Mouse (Mus musculus) layer of hippocampus, postnatal 10 days (tissue): ENCODE measurements around the gene Tbccd1. TPM values are rescaled to one million over a fixed set of nuclear protein-coding genes. Genes with fewer than 3 reads are reported as not detected.

ENCODE experiments used
- DNase-seq, 2 experiments: peaks; one replicate each; pipeline ENCODE4 v3.0.0; 2021; ENCODE audit warnings: low spot score in 2 of 2
- long read RNA-seq: library from polyadenylated mRNA; stranded (forward); transcript quantifications from one replicate; pipeline ENCODE4 v2.0.0, GENCODE M21; 2023
- total RNA-seq, 2 experiments: library from RNA; stranded (reverse); gene quantifications; 2 replicates each; pipeline ENCODE4 v1.2.3; 2021

Gene Tbccd1
- 10 to 100 TPM; 12.2 to 14.4 TPM for total RNA-seq
- long read RNA-seq, partial matches to known transcripts: 7 of 13 reads
- long read RNA-seq, other reads (novel, unspliced or antisense): 4 of 13 reads

DNA sequence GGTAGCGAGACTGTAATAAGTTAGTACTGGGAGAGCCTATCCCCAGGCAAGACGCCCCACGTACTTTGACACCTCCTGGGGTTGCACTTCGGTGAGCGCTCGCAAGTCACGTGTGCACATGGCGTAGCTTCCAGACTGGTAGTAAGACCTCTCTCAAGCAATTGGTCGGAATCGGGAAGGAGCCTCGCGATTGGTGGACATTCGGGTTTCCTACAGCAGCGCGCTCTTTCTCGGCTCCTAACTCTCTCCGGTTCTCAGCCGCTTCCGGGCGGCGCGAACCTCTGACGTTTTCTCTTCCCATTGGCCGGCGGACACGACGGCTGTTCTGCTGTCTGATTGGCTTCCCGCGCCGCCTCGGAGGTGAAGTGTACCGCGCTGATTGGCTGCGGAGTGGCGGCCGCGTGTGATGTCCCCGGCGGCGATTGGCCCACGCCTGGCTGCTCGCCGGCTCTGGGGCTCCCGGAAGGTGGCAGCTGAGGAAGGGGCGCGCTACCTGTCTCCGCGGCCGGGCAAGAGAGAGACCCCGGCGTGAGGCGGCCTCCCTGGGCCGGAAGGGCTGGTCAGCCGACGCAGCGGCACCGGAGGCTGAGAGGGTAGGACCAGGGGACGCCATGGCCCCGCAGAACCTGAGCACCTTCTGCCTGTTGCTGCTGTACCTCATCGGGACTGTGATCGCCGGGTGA lies at the start of gene Tbccd1, which contains the start of gene Dnajb11:
Gene Tbccd1, minus strand, starts transcription at position 239 of the 683 bp plus-strand sequence.
Gene Dnajb11, plus strand, starts transcription at position 415 of the 683 bp plus-strand sequence.
- DNase-seq: peak; percentile 98 to 99

DNA sequence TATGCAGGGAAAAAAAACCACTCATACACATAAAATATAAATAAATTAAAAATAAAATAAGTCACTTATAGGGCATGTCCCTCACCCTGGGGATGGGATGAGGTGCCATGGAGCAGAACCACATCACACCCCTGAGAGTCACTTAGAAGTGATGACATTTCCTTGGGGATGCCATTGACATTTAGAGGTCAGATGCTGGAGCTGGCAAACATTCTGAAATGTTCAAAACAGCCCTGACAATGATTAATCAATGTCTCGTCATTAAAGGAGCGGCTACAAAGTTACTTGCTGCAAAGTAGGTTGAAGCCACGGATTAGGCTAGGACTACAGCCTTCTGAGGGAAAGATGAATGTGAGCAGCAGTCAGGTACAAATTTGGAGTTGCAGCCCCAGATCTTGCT lies 43.9 kb upstream of the Tbccd1 start:
- DNase-seq: no peak

DNA sequence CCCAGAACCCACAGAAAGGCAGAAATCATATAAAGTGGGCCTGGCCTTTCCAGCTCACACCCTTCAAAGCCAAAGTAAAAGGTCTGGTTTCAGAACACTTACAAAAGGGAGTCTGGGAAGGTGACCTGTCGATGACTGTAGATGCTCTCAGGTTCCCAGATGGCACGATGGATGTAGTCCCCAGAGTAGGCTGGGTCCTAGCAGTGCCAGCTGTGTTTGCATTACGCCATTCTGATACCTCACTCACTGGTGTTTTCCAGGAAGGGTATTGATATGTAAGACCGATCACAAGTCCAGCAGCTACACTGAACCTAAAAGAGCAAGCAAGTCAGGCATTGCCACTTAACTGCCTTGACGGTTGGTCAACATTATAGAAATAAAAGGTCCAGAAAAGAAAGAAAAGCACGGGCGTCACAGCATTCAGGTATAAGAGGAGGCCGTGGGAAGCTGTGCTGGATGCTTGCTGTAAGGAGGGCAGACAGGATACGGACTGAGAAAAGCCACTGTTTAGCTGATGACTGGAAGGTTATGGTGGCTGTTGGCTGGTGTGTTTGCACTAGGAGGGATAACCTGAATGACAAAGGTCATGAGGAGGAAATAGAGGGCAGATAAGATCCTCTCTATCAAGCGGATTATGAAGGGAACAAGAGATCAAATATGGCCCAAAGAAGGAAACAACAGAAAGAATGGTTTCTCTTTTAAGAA lies 42.5 kb upstream of the Tbccd1 start:
- no peak for DNase-seq

DNA sequence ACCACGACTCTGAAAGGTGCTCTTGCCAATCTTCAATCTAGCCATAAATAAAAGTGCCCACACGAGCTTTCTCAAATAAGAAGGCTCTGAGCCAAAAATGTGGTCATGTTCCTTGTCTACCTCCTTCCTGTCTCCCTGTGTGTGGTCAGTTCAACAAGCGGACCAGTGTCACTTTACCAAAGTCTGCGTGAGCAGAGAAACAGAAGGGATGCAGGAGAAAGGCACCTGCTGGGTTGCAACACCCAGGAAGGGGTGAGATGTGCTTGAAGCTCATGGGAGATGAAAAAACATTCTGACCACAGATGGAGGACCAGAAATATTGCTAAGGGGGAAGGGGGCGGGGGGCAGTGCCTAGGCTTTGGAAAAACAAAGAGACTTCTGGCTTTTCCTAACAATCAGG lies 41.9 kb upstream of the Tbccd1 start:
- no peak for DNase-seq

DNA sequence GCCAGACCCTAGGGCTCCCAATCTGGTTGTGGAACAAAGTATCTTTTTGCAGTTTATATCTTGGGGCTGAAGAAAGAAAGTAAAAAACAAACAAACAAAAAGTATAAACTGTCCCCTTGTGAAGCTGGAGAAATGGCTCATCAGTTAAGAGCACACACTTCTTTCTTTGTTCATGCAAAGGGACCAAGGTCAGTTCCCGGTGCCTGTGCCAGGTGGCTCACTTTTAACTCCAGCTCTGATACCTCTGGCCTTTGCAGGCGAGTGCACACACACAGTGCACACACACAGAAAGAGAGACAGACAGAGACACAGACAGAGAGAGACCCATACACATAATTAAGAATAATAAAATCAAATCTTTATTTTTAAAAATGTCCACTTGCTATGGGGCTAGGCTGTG lies 39.1 kb upstream of the Tbccd1 start:
- DNase-seq: no peak

DNA sequence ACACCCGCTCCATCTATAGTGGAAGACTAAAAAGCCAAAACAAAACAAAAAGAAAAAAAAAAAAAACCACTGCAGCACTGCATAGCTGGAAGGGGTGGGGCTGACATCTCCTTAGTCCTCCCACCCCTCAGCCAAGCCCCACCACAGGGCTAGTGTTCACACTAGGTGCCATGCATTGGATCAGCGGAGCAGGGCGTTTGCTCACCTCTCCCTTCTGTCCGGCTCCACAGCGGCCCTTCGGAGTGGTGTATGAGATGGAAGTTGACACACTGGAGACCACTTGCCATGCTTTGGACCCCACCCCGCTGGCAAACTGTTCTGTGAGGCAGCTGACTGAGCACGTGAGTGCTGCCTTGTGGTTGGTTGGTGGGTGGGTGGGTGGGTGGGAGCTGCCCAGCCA lies 36.6 kb upstream of the Tbccd1 start:
- no peak for DNase-seq

DNA sequence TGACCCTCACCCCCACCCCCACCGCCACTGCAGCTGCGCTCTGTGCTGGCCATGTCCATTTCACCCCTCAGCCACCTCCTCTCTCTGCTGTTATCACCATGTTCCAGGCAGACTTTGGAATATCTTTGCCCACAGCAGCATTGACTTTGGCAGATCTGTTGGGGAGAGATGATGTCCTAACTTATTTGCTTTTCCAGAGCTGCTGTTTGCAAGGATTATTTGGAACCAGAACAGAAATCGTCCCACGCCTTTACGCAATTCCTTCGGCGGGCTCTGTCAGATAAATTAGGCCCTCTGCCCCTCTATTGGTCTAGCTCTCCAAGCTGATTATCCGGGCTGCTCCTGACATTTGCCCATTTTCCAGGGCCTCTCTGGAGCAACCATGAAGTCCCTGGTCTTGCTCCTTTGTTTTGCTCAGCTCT lies 34.3 kb upstream of the Tbccd1 start:
- no peak for DNase-seq

DNA sequence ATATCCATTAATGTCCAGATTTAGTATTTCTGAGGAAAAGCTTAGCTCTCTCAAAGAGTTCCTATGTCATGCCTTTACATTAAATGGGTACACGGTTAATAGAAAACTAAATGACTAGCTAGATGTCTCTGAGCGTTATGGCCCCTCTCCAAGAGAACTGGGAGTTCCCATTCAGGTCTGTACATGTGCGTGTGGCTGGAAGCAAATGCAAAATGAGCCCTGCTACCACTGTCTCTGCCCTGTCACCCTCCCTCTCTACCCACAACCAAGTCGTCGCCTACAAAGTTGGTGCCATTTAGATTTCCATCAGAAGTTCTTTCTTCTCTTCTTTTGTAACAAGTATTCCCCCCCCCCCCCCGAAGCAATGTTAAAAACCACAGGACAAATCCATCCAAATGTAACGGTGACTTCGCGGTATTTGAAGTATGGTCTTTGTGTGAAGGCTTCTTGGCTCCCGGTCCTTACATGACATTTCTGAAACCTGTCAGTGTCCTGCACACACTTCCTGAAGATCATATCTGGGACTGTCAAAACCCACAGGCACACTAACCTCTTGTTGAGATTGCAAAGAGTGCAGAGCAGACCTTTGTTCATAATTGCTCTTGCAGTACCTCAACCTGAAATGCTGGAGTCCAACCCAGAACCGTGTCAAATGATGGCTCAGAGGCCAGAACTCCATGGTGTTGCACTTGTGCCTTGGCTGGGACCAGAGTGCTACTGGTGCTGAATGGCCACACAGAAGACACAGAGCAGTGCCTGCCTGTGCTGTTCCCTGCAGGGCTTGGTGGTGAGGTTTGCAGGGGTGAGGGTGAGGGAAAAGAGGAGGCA lies 33.4 kb upstream of the Tbccd1 start, which contains the start of gene Ahsg:
Gene Ahsg, plus strand, starts transcription at position 595 of the 828 bp plus-strand sequence.
- no peak for DNase-seq

DNA sequence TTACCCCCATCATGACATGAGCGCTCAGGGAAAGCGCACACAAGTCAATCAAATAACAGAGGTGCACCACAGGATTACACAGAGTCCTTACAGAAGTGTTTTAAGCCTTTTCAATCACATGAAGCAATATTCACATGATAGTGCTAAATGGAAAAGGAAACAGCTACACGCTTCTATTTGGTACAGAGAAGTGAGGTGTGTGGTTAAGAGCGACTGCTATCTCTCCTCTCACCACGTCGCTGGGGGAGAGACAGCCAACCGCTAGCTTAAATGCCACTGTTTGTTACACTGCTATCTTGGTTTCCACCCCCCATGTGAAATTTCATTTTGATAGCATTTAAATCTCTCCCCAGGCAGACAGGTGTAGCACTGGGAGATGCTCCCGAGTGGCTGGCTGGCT lies 32.2 kb upstream of the Tbccd1 start:
- no peak for DNase-seq

DNA sequence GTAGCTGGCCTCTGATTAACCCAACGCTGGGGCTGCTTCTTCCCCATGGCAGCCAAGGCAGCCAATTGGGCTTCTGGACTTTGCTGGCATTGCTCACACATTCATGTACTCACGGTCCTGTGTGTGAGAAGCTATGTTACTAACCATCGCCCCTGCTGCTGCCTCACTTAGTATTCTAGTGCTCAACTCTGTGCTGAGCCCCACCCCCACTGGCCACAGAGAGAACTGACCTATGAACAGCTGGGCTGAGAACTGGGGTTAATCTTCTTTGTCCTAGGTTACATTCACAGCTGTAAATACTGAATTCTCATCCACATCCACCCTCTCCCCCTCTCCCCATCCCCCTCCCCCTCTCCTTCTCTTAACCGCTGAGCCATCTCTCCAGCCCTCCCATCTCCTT lies 31.4 kb upstream of the Tbccd1 start:
- DNase-seq: no peak

DNA sequence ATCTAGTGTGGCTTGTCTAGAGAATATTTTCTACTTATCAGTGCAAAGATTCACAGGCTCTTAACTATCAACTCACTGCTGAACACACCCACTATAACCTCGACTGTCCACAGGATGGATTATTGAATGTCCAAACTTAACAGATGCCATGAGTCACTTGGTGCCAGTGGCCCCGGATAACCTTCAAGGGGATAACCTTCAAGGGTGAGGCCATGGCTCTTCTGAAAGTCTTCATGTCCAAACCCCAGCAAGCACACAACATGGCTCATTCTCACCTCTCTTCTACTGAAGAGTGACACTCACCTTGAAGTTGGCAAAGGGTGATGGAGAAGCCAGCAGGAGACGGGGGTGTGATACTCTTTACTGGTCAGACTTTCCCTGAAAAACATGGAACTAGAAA lies 29.3 kb upstream of the Tbccd1 start:
- no peak for DNase-seq

DNA sequence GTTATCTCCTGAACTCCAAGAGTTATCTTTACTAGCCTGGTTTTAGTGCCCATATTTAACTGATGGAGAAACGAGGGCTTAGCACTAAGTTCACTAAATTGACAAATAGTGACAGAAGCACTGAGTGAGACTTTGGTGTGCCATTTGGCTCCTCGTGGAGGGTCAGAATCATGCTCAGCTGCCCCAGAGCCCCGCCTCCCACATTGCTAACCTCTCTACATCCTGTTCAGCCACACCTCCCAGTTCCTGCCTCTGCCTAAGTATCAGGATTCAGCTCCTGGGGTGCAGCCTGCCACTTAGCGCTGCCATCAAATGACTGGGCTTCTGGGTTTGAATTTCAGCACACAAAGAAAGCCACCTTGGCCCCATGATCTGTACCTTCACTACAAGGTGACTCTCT lies 27.9 kb upstream of the Tbccd1 start:
- DNase-seq: no peak

DNA sequence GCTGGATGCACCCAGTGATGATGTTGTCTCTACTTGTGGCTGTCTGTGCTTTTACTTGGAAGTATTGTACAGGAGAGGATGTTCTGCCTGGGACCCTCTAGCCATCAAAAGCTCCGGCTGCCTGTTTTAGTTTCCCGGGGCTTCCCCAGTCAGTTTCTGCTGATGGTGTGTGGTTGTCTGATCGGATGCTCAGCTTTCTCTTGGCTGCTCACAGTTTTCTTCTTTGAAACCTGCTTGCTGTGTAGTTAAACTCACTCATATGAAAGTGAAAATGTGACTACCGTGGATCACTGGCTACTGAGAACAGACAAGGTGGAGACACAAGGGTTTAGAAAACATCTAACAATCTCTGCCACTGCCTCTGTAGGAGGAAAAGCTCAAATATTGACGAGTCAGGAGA lies 26.0 kb upstream of the Tbccd1 start:
- no peak for DNase-seq

DNA sequence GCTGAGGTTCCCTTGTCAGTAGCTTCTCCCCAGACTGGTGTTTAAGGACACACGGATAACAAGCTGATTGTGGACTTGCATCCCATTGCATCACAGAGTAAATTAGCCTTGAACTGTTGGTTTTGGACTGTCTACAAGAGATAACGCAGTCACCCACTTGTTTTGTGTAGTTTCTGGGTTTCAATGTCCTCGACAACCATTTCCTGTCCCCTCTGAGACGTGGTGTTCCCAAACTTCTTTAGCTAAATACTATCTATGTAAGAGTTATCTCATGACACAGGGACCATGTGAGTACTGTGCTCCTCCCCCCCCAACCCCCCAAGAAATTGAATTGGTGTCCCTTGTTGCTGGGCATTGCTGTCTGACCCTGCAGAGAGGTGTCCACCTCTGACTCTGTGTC lies 24.0 kb upstream of the Tbccd1 start:
- DNase-seq: no peak

DNA sequence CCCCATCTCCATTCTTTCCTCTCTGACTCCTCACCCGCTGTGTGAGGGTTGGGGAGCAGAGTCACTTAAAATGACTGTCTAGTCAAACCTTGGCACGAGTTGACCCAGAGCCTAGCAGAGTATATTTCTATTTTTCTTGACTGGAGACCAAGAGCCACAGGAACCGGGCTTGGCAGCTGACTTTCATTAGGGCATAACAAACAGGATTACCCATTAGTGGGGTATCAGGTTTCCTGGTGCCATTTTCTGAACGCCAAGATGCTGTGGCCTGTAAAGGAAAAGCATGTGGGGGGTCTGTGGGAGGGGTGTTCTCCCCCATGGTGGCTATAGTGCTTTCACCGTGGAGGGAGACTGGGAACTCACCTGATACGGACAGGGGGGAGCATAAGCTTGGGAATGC lies 23.4 kb upstream of the Tbccd1 start:
- no peak for DNase-seq

DNA sequence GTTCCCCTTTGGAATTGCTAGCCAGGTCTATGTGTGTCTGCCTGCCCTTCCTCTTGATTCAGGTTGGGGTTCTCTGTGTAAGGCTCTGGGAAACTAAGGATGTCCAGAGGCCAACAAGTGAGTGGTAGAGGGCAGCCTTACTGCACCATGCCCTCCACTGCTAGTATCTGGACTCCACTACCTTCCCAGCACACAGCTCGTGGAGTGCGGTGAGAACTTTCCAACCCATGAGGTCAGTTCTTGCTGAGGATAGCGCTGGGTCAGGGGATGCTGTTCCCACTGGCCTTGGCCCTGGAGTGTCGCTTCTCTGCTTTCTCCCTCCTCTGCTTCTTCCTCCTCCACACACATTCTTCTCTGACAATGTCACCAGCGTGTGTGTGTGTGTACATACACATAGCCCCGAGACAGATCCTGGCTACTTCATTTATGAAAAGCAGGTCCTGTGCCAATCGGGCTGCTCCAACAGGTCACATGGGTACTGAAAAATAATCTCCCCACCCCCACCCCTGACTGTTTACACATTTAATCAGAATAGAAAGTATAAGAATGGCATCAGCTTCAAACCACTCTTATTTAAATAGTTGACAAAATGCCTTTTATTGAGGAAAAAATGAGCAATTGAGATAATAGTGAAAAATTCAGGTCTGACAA lies 22.6 kb upstream of the Tbccd1 start:
- no peak for DNase-seq

DNA sequence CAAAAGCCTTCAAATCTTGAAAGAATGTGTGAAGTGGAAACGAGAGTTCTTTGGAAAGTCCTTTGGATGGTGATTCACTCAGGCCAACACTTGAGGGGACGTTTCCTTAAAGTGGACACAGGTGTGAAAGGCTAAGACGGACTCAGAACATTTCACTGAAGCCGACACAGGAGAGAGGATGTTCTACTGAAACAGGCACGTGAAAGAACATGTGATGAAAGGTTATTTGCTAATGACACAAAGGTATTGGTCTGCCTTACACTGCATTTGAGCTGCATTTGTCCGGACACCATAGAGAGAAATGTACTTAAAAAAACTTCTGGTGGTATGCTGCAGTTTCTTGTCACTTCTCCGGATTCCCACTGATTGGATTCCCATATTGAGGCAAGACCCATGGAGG lies 21.2 kb upstream of the Tbccd1 start:
- no peak for DNase-seq

DNA sequence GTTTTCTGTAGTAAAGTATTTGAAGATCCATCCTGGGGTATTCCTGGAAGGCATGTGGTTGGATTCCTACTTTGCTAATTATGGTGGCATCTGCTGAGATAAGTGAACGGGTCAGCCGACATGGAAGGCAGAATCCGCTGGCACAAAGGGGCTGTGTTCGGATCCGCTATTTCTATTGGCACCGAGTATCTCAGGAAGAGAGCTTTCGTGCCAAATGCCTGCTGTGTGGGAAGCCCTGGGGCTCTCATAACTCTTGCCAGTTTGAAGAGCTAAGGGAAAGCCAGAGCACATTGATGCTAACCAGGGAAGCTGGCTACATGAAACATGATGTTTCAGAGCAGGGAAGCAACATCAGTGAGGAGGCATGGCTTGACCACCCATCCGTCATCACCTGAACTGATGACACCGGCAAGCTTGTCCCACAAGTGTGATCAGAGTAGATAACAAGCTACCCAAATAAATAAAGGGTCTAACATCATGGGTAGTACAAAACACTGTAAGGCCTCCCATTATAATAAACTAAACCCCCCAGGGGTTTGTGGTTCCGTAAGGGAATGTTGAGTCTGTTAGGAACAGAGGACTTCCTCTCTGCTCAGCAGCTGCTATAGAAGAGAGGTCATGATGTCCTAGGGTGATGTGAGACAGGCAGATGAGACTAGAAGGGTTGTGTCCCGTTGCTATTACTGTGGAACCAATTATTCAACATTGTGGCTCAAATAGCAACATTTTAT lies 20.4 kb upstream of the Tbccd1 start:
- peak; percentile 23 to 31 for DNase-seq

DNA sequence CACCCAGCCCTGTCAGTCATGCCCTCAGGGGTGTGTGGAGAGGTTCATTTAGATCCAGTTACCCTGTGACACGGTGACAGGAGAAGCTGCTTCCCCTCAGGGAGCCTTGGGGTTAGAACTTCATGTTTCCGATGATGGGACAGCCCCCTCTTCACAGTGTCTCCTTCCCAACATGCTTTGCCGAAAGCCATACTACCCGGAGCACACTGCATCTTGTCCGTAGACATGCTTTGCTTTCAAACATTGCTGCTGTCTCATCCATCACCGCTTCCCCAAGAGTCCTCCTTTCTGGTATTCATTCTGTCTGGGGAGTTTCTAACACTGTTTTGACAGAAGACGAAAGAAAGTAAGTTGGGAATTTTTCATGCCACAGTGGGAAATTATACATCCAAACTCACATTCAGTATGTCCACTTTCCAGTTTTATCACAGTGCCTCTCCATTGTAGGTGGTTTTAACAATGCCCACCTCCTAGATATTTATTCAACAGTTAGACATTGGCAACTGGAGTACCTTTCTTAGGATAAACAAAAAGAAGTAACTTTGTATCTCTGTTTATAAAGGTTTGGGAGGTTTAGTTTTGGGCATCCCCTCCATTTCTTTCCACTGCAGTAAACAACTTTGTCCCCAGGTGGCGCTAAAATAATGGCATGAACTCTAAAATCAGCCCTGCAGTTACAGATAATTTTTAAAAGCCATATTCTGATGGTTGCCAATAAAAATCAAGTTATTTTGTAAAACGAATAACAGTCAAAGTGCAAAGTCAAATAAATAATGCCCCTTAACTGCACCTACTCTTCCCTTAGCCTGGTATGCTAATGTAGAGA lies 19.0 kb upstream of the Tbccd1 start:
- DNase-seq: peak; percentile 56 to 61

DNA sequence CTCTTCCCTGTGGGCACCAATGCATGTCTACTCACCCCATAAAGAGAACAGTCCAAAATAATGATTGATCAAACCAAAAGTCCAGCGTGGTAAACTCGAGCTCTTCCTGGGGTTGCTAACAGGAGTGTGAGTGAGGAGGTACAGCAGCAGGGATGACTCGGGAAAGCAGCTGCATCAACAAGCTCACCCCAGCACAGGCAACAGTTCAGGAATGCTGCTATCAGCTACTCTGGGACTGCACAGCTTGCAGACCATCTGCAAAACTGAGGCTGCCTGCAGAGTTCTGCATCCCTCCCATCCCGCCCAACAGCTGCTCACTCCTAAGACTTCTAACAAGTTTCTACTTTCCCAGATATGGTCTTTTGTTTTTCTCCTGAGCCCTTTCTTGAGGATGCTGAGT lies 15.9 kb upstream of the Tbccd1 start:
- DNase-seq: no peak
